Mouse (Mus musculus): ENCODE results near the gene Pgls.

Pgls gene

DNA sequence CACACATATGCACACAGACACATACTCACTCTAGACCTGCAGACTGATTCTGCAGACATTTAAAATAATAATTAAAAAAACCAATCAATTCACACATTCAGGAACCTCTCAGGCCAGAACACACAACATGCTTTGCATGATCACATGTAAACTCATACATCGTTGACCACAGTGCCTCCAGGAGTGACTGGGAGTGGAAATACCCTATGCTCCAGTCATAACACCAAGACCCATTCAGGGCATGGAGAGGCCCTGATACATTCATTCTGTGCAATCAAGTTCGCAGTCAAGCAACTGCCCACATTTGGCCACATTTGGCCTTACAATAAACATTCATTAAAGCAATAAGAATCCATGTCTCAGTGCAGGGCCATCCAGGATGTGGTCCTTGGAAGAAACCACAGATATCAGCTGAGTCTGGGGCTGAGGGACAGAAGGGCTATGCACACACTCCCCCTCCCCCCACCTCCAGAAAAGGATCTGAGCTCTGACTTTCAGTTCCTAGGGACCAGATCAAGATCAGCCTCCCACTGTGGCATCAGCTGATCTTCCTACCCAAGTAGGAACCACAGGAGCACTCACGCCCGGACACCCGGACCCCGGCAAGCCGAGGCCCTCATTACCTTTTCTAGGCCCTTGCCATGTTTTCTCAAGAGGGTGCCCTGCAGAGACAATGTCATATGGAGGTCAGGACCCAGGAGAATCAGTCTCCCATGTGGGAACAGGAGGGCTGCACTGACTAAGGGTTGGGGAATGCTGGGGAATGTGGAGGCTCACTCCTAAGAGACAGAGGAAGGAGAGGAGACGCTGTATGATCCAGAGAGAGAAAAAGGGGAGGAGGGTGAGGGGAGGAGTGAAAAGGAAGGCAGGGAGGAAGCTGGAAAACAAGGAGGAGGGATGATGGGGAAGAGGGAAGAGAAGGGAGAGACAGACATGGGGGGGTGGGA lies 45.4 kb downstream of the Pgls start:
- in situ Hi-C loops (cut with MboI, MseI), result no loop called here

DNA sequence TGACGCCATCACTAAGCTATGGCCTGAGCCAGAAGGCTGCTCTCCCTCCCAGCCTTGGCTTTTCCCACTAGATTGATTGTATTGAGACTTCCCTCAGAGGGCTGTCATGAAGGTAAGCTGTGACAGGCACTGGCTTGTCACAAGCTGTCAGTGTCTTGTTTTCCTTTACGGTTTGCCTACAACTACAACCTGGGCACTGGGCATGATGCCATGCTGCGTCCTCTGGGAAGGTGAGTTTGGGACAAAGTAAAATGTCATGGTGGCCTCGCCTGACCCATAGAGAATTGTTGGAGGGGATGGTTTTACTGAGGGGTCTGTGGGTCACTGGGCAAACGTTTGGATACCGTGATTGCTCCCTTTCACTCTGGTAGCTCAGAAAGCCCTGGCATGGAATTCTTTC lies 46.3 kb downstream of the Pgls start:
- in situ Hi-C loops (cut with MboI, MseI), result no loop called here

DNA sequence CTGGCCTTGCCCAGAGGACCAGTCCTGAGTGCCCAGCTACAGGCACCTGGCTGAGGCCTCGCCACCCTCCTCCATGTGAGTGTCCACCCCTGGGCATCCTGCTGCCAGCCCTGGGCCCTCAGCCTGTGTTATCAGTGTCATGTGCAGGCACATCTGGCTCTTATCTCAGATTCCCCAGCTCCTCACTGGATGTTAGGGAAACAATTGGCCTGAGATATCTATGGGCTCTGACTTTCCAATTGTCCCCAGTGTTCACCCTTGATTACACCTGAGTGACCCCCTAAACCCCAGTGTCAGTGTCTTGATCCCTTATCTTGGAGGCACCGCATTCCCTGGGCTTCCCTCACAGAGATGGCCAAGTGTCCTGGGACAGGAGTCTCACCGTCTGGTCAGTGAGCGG lies 47.3 kb downstream of the Pgls start:
- in situ Hi-C loops (cut with MboI, MseI), result no loop called here

DNA sequence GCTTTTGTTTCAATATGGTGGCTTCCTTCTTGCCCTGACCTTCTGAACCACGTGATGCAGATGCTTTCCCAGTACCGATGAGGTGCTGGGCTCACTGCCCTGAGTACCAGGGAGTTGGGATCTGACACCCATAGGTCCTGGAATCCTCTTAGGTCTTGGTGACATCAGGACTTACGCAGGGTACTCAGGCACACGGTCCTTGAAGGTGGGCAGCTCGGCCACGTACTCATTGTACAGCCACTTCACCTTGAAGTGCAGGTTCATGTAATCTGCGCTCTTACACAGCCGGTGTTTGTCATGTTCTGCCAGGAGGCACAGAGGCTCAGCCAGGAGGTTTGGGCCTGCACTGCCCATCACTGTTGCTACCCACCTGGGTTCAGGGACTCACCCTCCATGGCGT lies 53.5 kb downstream of the Pgls start:
- in situ Hi-C loops (cut with MboI, MseI), result no loop called here

Data from regulatory T cell (primary cell).